Mouse (Mus musculus): ENCODE results near the gene AU040320.

DNA sequence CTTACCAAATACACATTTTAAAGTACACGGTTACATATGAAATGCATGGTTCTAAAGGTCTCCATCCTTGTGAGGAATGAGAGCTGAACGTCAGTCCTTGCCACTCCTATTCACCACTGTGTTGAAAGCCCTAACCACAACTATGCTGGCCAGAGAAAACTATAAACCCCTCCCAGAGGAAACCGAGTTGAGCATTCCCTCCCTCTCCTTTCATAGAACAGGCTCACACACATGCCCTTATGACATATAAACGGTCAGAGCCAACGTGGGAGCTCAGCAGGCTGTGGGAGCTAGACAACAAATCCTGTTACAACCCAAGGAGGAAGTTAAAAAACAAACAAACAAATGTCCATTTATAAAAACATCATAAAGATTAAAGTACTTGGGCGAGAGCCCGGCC is 119.4 kb downstream of the AU040320 start:
- TF ChIP-seq USF1 (IDR thresholded peaks at IDR 0.05; ENCODE audit: low read depth, low read length), result no peak
- no peak for TF ChIP-seq ZC3H11A (IDR thresholded peaks at IDR 0.05; ENCODE audit: low read depth, low read length)
- TF ChIP-seq HCFC1 (IDR thresholded peaks at IDR 0.05; ENCODE audit: low read depth, low read length), result no peak
- no peak for TF ChIP-seq ZMIZ1 (IDR thresholded peaks at IDR 0.05; ENCODE audit: low read depth, low read length)
- no peak for TF ChIP-seq POLR2A (IDR thresholded peaks at IDR 0.05; ENCODE audit: low read depth, low read length)
- TF ChIP-seq GABPA (IDR thresholded peaks at IDR 0.05; ENCODE audit: insufficient replicate concordance, low read depth, low read length), result no peak
- TF ChIP-seq EP300 (IDR thresholded peaks at IDR 0.05; ENCODE audit: low read length), result no peak
- no peak for TF ChIP-seq CTCF (conservative IDR thresholded peaks at IDR 0.05 in 1 of 2, IDR thresholded peaks at IDR 0.05 in 1 of 2; ENCODE audit: low read depth in 2 of 2, low read length in 2 of 2)
- no peak for TF ChIP-seq ELF1 (IDR thresholded peaks at IDR 0.05; ENCODE audit: low read depth, low read length)
- no peak for TF ChIP-seq MAX (IDR thresholded peaks at IDR 0.05; ENCODE audit: low read length)
